Mouse (Mus musculus): ENCODE measurements at regions not wholly inside any gene's neighbourhood (a gene's known extent, or its start where the extent isn't known, plus 50 kb on each side); places are given as distances from the start of the nearest gene placed in this dataset.

GRCm38 (mm10) chr1:95762244-95762643, 94.9 kb upstream of the St8sia4 start:
- peak; percentile 87 for DNase-seq (ENCODE audit: low read depth)

GRCm38 (mm10) chr1:95754071-95754915, 86.9 kb upstream of the St8sia4 start:
- peak; percentile 68 for DNase-seq (ENCODE audit: low read depth)

GRCm38 (mm10) chr1:95753517-95753916, 86.1 kb upstream of the St8sia4 start:
- DNase-seq (ENCODE audit: low read depth): no peak

GRCm38 (mm10) chr1:95748940-95749339, 81.6 kb upstream of the St8sia4 start:
- no peak for DNase-seq (ENCODE audit: low read depth)

GRCm38 (mm10) chr1:95747287-95747686, 79.9 kb upstream of the St8sia4 start:
- peak; percentile 71 for DNase-seq (ENCODE audit: low read depth)

- peak; percentile 45 for DNase-seq (ENCODE audit: low read depth)
Observed at GRCm38 (mm10) chr1:95744446-95744845, 77.1 kb upstream of the St8sia4 start.

- DNase-seq (ENCODE audit: low read depth): no peak
Observed at GRCm38 (mm10) chr1:95743334-95743733, 76.0 kb upstream of the St8sia4 start.

- DNase-seq (ENCODE audit: low read depth): no peak
Observed at GRCm38 (mm10) chr1:95719449-95719848, 52.1 kb upstream of the St8sia4 start.

- DNase-seq (ENCODE audit: low read depth): no peak
Observed at GRCm38 (mm10) chr1:95718794-95719193, 51.4 kb upstream of the St8sia4 start.
